Mouse (Mus musculus) kidney, postnatal 0 days (tissue): ENCODE results near the gene Slc36a3. TPM values are rescaled to one million over a fixed set of nuclear protein-coding genes. Genes with fewer than 3 reads are reported as not detected.

ENCODE experiments used
- ATAC-seq: fragments of 200-750 bp; cut with Nextera tagmentation; replicated peaks from 2 replicates; pipeline ENCODE4 v1.8.0; 2017; ENCODE audit warnings: low read depth, moderate number of reproducible peaks, moderate TSS enrichment, moderate library complexity; ENCODE audit not compliant: low FRiP score
- DNase-seq: peaks from one replicate; pipeline ENCODE4 v3.0.0-alpha.2; 2016; ENCODE audit warnings: low spot score
- H3K27ac ChIP-seq: fragments of 300-500 bp; sonication (generic); 2 replicates; pipeline ENCODE4 v1.5.1; 2014; ENCODE audit warnings: mild to moderate bottlenecking
- H3K27me3 ChIP-seq: fragments of 300-500 bp; sonication (generic); 2 replicates; pipeline ENCODE4 v1.6.1; 2014; ENCODE audit warnings: low read length, mixed read lengths; ENCODE audit not compliant: insufficient read depth
- H3K36me3 ChIP-seq: fragments of 300-500 bp; sonication (generic); 2 replicates; pipeline ENCODE4 v1.6.1; 2014; ENCODE audit warnings: low read length, mixed read lengths; ENCODE audit not compliant: insufficient read depth
- H3K4me1 ChIP-seq: fragments of 300-500 bp; sonication (generic); replicated peaks from 2 replicates; pipeline ENCODE4 v1.6.1; 2014; ENCODE audit warnings: antibody characterized with exemption, low read length, mixed read lengths; ENCODE audit not compliant: insufficient read depth
- H3K4me2 ChIP-seq: fragments of 300-500 bp; sonication (generic); 2 replicates; pipeline ENCODE4 v1.6.1; 2014; ENCODE audit warnings: mild to moderate bottlenecking, low read length, moderate library complexity, mixed read lengths
- H3K4me3 ChIP-seq: fragments of 300-500 bp; sonication (generic); replicated peaks from 2 replicates; pipeline ENCODE4 v1.5.1; 2014; ENCODE audit warnings: low read depth, low read length
- H3K9ac ChIP-seq: fragments of 300-500 bp; sonication (generic); 2 replicates; pipeline ENCODE4 v1.6.1; 2014; ENCODE audit warnings: low read depth, low read length
- H3K9me3 ChIP-seq: fragments of 300-500 bp; sonication (generic); replicated peaks from 2 replicates; pipeline ENCODE4 v1.6.1; 2016; ENCODE audit warnings: low read length, inconsistent platforms, mixed read lengths
- CTCF ChIP-seq: IDR thresholded peaks from 2 replicates; pipeline ENCODE4 v1.5.1; 2016; ENCODE audit warnings: antibody characterized with exemption, low read depth, mild to moderate bottlenecking, moderate library complexity
- WGBS: fragments of 180-500 bp; shearing (Covaris S2); extraction: QIAGEN DNeasy Blood & Tissue Kit; methylation state at CpG from one replicate; pipeline ENCODE4 v1.1.7; 2014; 5-methylcytosine and 5-hydroxymethylcytosine counted together
- polyA plus RNA-seq: library from polyadenylated mRNA; unstranded; fragments of >200 nt; fragmentation: Nextera tagmentation; extraction: Ambion mirVana; gene quantifications from 2 replicates; pipeline ENCODE4 v1.2.1, GENCODE M21; 2015

Gene Slc36a3
- not detected in 2 replicates for polyA plus RNA-seq

GRCm38 (mm10) chr11:55151608-55152007 lies at the start of gene Slc36a3:
TSS of gene Slc36a3 (minus strand) at chr11:55151708.
- no peak within 1 kb of the TSS for H3K27ac ChIP-seq
- no peak within 1 kb of the TSS for H3K4me3 ChIP-seq
- no peak within 1 kb of the TSS for H3K4me2 ChIP-seq
- 77% methylated on average over 3 of the region's 3 CpGs for WGBS
- DNase-seq (no peak), ATAC-seq (no peak)
- H3K36me3 ChIP-seq = no peaks in the 10 kb centered on the region
- H3K27me3 ChIP-seq = no peaks in the 10 kb centered on the region
- H3K9me3 ChIP-seq = no peaks in the 10 kb centered on the region
- H3K9ac ChIP-seq = no peak within 1 kb of the TSS
- no peaks in the 10 kb centered on the region for H3K4me1 ChIP-seq
- no peak for TF ChIP-seq CTCF

- H3K9me3 ChIP-seq = no peaks in the 10 kb centered on the region
- H3K36me3 ChIP-seq = no peaks in the 10 kb centered on the region
- ATAC-seq (no peak), DNase-seq (no peak)
- H3K27me3 ChIP-seq = no peaks in the 10 kb centered on the region
- H3K4me1 ChIP-seq = no peaks in the 10 kb centered on the region
- no peak overlapping the region for H3K4me3 ChIP-seq
- no peak overlapping the region for H3K4me2 ChIP-seq
- 75% methylated on average over 8 of the region's 8 CpGs for WGBS
- TF ChIP-seq CTCF = no peak
- H3K9ac ChIP-seq = no peak overlapping the region
- no peak overlapping the region for H3K27ac ChIP-seq
Observed at GRCm38 (mm10) chr11:55197740-55198510, 46.4 kb upstream of the Slc36a3 start.

GRCm38 (mm10) chr11:55197086-55197485 lies 45.6 kb upstream of the Slc36a3 start:
- Histone ChIP-seq H3K27ac (no peak overlapping the region), H3K4me3 (no peak overlapping the region), H3K27me3 (no peaks in the 10 kb centered on the region), H3K4me1 (no peaks in the 10 kb centered on the region), H3K4me2 (no peak overlapping the region), H3K36me3 (no peaks in the 10 kb centered on the region), H3K9ac (no peak overlapping the region), H3K9me3 (no peaks in the 10 kb centered on the region)
- ATAC-seq (no peak), DNase-seq (no peak)
- no peak for TF ChIP-seq CTCF
- WGBS = 55% methylated on average over 6 of the region's 6 CpGs

- H3K27ac ChIP-seq = no peak overlapping the region
- H3K36me3 ChIP-seq = no peaks in the 10 kb centered on the region
- no peaks in the 10 kb centered on the region for H3K4me1 ChIP-seq
- H3K4me3 ChIP-seq = no peak overlapping the region
- no peak for DNase-seq
- no peak overlapping the region for H3K4me2 ChIP-seq
- H3K9ac ChIP-seq = no peak overlapping the region
- no peaks in the 10 kb centered on the region for H3K27me3 ChIP-seq
- 87% methylated on average over 3 of the region's 3 CpGs for WGBS
- no peak for ATAC-seq
- no peaks in the 10 kb centered on the region for H3K9me3 ChIP-seq
- TF ChIP-seq CTCF = no peak
Observed at GRCm38 (mm10) chr11:55190216-55190615, 38.7 kb upstream of the Slc36a3 start.

- Histone ChIP-seq H3K9ac (no peak overlapping the region), H3K9me3 (no peaks in the 10 kb centered on the region), H3K27ac (no peak overlapping the region), H3K4me2 (no peak overlapping the region), H3K4me3 (no peak overlapping the region), H3K36me3 (no peaks in the 10 kb centered on the region), H3K27me3 (no peaks in the 10 kb centered on the region), H3K4me1 (no peaks in the 10 kb centered on the region)
- ATAC-seq (no peak), DNase-seq (no peak)
- TF ChIP-seq CTCF = no peak
- 87% methylated on average over 6 of the region's 6 CpGs for WGBS
Observed at GRCm38 (mm10) chr11:55187777-55188176, 36.3 kb upstream of the Slc36a3 start.

- 84% methylated on average over 4 of the region's 4 CpGs for WGBS
- no peak for DNase-seq
- H3K4me1 ChIP-seq = no peaks in the 10 kb centered on the region
- no peak overlapping the region for H3K4me3 ChIP-seq
- no peak overlapping the region for H3K4me2 ChIP-seq
- ATAC-seq = no peak
- H3K9me3 ChIP-seq = no peaks in the 10 kb centered on the region
- no peak overlapping the region for H3K27ac ChIP-seq
- H3K27me3 ChIP-seq = no peaks in the 10 kb centered on the region
- H3K36me3 ChIP-seq = no peaks in the 10 kb centered on the region
- no peak overlapping the region for H3K9ac ChIP-seq
- TF ChIP-seq CTCF = no peak
Observed at GRCm38 (mm10) chr11:55187292-55187691, 35.8 kb upstream of the Slc36a3 start.
